Mouse (Mus musculus) frontal cortex, postnatal 14 days (tissue): ENCODE data around the gene Rif1.
"Not testable (repeated sequence)": the region's sequence is repeated elsewhere in the genome, so short reads cannot be mapped to it uniquely, and the experiment has no call there.

Experiments
- DNase-seq, 2 experiments: peaks; one replicate each; pipeline ENCODE4 v3.0.0; 2022; ENCODE audit warnings: low spot score in 2 of 2

Gene Rif1

GRCm38 (mm10) chr2:52071241-52071991 is 1.2 kb upstream of the Rif1 start:
- no peak for DNase-seq

GRCm38 (mm10) chr2:52072065-52072490 is 554 bp upstream of the Rif1 start:
- DNase-seq: no peak

GRCm38 (mm10) chr2:52073141-52073904 is 691 bp downstream of the Rif1 start:
- DNase-seq: peak in 1 of 2 experiments; percentile 15

- no peak for DNase-seq
These were observed 6.0 kb downstream of the Rif1 start for GRCm38 (mm10) chr2:52078666-52079065.

- DNase-seq: no peak
These were observed 11.4 kb downstream of the Rif1 start for GRCm38 (mm10) chr2:52084013-52084412.

GRCm38 (mm10) chr2:52084571-52084970 is 11.9 kb downstream of the Rif1 start:
- no peak for DNase-seq

GRCm38 (mm10) chr2:52114086-52114485 is 41.5 kb downstream of the Rif1 start:
- no peak for DNase-seq

- DNase-seq: not testable (repeated sequence)
These were observed 58.7 kb downstream of the Rif1 start for GRCm38 (mm10) chr2:52131370-52131769.

- no peak for DNase-seq
These were observed 60.7 kb downstream of the Rif1 start for GRCm38 (mm10) chr2:52133351-52133750.

- no peak for DNase-seq
These were observed 80.4 kb downstream of the Rif1 start for GRCm38 (mm10) chr2:52153064-52153463.

- DNase-seq: no peak
These were observed 96.8 kb downstream of the Rif1 start for GRCm38 (mm10) chr2:52169243-52170005.
